Mouse (Mus musculus) myocyte (in vitro differentiated cells): ENCODE results near the gene Lrrc4. TPM values are rescaled to one million over a fixed set of nuclear protein-coding genes. Genes with fewer than 3 reads are reported as not detected.

Experiments used
- H3K27me3 ChIP-seq: one replicate; pipeline ENCODE4 v1.6.1; 2011; ENCODE audit not compliant: control insufficient read depth, insufficient read depth, insufficient read length
- H3K36me3 ChIP-seq: one replicate; pipeline ENCODE4 v1.6.1; 2011; ENCODE audit not compliant: control insufficient read depth, insufficient read depth
- H3K4me2 ChIP-seq: one replicate; pipeline ENCODE4 v1.6.1; 2011; ENCODE audit warnings: low read depth, control low read depth
- H3K4me3 ChIP-seq: one replicate; pipeline ENCODE4 v1.5.1; 2011; ENCODE audit warnings: mild to moderate bottlenecking, control low read depth, moderate library complexity
- H3K79me2 ChIP-seq: one replicate; pipeline ENCODE4 v1.6.1; 2011; ENCODE audit not compliant: control insufficient read depth, insufficient read depth
- H3ac ChIP-seq: one replicate; pipeline ENCODE4 v1.6.1; 2011; ENCODE audit not compliant: control insufficient read depth, insufficient read length
- CEBPB ChIP-seq: IDR thresholded peaks from 2 replicates; pipeline ENCODE4 v1.6.1; 2011; ENCODE audit warnings: mild to moderate bottlenecking, moderate library complexity; ENCODE audit not compliant: poor library complexity, insufficient read depth, severe bottlenecking
- E2F4 ChIP-seq: IDR thresholded peaks from one replicate; pipeline ENCODE4 v1.6.1; 2011; ENCODE audit warnings: mild to moderate bottlenecking, control low read depth, moderate library complexity; ENCODE audit not compliant: insufficient read depth
- MAX ChIP-seq: IDR thresholded peaks from one replicate; pipeline ENCODE4 v1.6.1; 2011; ENCODE audit warnings: low read depth, mild to moderate bottlenecking, control low read depth
- MYOD1 ChIP-seq, 3 experiments: IDR thresholded peaks; one replicate each; pipeline ENCODE4 v1.6.1; 2011; ENCODE audit warnings: control low read depth in 2 of 3, low read depth in 2 of 3, mild to moderate bottlenecking in 2 of 3, moderate library complexity in 1 of 3; ENCODE audit not compliant: insufficient read length in 2 of 3, control insufficient read depth in 1 of 3
- MYOG ChIP-seq, 3 experiments: IDR thresholded peaks; one replicate each; pipeline ENCODE4 v1.6.1; 2011; ENCODE audit warnings: control low read depth in 2 of 3, low read depth in 2 of 3, mild to moderate bottlenecking in 2 of 3; ENCODE audit not compliant: insufficient read length in 2 of 3, control insufficient read depth in 1 of 3, insufficient read depth in 1 of 3
- POLR2A ChIP-seq: IDR thresholded peaks from one replicate; pipeline ENCODE4 v1.6.1; 2011; ENCODE audit warnings: low read depth, mild to moderate bottlenecking, control low read depth, moderate library complexity; ENCODE audit not compliant: insufficient read length
- POLR2AphosphoS2 ChIP-seq: IDR thresholded peaks from one replicate; pipeline ENCODE4 v1.6.1; 2011; ENCODE audit warnings: low read depth, control low read depth; ENCODE audit not compliant: insufficient read length
- REST ChIP-seq: IDR thresholded peaks from one replicate; pipeline ENCODE4 v1.6.1; 2011; ENCODE audit warnings: mild to moderate bottlenecking, control low read depth, moderate library complexity; ENCODE audit not compliant: insufficient read depth, insufficient read length
- SRF ChIP-seq: IDR thresholded peaks from one replicate; pipeline ENCODE4 v1.6.1; 2011; ENCODE audit warnings: low read depth; ENCODE audit not compliant: control insufficient read depth, insufficient read length
- TCF12 ChIP-seq: IDR thresholded peaks from one replicate; pipeline ENCODE4 v1.6.1; 2011; ENCODE audit warnings: mild to moderate bottlenecking, control low read depth; ENCODE audit not compliant: poor library complexity, insufficient read depth, severe bottlenecking
- TCF3 ChIP-seq: IDR thresholded peaks from one replicate; pipeline ENCODE4 v1.6.1; 2011; ENCODE audit warnings: low read depth, control low read depth; ENCODE audit not compliant: insufficient read length
- USF1 ChIP-seq: IDR thresholded peaks from one replicate; pipeline ENCODE4 v1.6.1; 2011; ENCODE audit warnings: low read depth, mild to moderate bottlenecking, control low read depth, moderate library complexity
- polyA plus RNA-seq: library from polyadenylated mRNA; unstranded; fragments of >200 nt; fragmentation: generic; extraction: Trizol; gene quantifications from one replicate; pipeline ENCODE4 v1.2.1, GENCODE M21; 2012; ENCODE audit warnings: missing spikeins

Gene Lrrc4
- polyA plus RNA-seq, 1 experiment, result 0.72 TPM

DNA sequence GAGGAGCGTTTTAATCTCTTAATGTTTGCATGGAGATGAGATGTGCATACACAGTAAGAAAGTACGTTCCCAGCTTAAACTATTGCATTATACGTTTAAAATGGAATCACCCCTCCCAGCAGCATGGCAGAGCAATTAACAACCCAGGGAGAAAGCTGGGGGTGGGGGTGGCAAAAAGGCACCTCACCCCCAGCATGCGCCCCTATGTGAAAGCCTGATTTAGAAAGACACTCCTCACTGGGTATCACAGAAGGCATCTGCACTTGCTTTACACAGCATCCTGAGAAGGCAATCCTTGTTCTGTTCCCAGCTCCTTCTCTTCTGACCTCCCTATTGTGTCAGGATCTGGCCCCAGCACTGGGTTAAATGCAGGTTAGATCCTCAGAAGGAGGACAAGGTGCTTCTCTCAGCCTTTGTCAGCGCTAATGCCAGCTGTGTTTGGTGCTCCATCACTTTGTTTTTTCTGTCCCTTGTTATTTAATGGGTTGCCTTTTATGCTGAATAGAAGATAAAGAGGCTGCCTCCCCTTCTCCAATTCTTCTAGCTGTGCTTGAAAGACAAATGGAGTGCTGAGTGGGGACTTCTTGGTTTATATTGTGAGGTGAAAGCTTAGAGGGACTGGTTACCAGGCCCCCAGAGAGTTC lies 69.3 kb downstream of the Lrrc4 start:
- TF ChIP-seq POLR2A, result no peak
- TF ChIP-seq E2F4, result no peak
- TF ChIP-seq POLR2AphosphoS2, result no peak
- H3K36me3 ChIP-seq, result peaks cover 7% of the 10 kb centered on the region
- no peaks in the 10 kb centered on the region for H3K79me2 ChIP-seq

DNA sequence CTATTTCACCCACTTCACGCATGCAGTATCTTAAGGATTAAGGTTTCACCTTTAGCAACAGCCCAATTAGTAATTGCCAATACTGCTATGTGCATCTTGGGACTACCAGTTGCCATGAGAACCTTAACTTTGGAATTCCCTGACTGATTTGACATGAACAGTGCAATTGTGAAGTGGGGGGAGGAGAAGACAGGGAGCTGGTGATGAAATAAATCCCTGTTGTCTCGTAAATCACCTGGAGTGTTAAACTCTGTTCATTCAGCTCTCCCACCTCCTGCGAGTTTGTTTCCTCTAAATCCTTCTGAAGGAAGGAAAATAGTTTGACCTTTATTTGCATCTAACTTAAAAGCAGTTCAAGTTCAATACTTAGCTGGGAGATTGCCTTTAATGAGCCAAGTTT lies 69.8 kb downstream of the Lrrc4 start:
- no peak overlapping the region for H3K4me2 ChIP-seq
- no peak overlapping the region for H3K4me3 ChIP-seq
- H3ac ChIP-seq, result no peak overlapping the region
- TF ChIP-seq E2F4, result no peak
- no peak for TF ChIP-seq REST
- TF ChIP-seq POLR2AphosphoS2, result no peak
- no peak for TF ChIP-seq MYOD1 (IDR thresholded peaks at IDR 0.05; ENCODE audit: control insufficient read depth in 1 of 3, insufficient read length in 2 of 3, low read depth in 2 of 3)
- no peak for TF ChIP-seq TCF3
- TF ChIP-seq CEBPB, result no peak
- peaks cover 7% of the 10 kb centered on the region for H3K36me3 ChIP-seq
- no peaks in the 10 kb centered on the region for H3K27me3 ChIP-seq
- H3K79me2 ChIP-seq, result no peaks in the 10 kb centered on the region

More for the DNA sequence above, 69.3 kb downstream of the Lrrc4 start:
- Histone ChIP-seq H3K4me2 (no peak overlapping the region), H3K27me3 (no peaks in the 10 kb centered on the region), H3K4me3 (no peak overlapping the region), H3ac (no peak overlapping the region)

DNA sequence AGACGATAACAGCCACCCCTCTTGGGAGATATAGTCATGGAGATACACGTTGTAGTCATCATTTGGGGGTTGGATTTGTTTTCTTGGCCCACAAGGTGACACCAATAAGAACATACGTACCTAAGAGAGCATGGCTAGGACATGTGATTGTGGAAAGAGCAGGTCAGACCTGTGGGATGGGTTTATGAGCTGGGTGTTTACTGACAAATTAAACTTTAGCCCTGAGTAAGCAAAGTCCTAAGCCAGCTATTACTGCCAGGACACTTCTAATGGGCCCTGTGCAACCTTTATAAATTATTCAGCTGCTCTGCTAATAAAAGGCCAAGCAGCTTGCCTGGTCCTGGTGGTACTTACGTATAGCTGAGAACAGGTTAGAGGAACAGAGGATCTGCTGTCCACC lies 73.3 kb downstream of the Lrrc4 start:
- H3K79me2 ChIP-seq, result no peaks in the 10 kb centered on the region
- peaks cover 5% of the 10 kb centered on the region for H3K36me3 ChIP-seq
- H3K4me3 ChIP-seq, result no peak overlapping the region
- H3K4me2 ChIP-seq, result no peak overlapping the region
- H3K27me3 ChIP-seq, result no peaks in the 10 kb centered on the region
- H3ac ChIP-seq, result no peak overlapping the region
- no peak for TF ChIP-seq E2F4
- no peak for TF ChIP-seq REST
- TF ChIP-seq TCF12, result no peak
- no peak for TF ChIP-seq POLR2AphosphoS2
- TF ChIP-seq SRF, result no peak
- no peak for TF ChIP-seq USF1
- TF ChIP-seq TCF3, result no peak
- no peak for TF ChIP-seq MYOD1 (IDR thresholded peaks at IDR 0.05; ENCODE audit: control insufficient read depth in 1 of 3, insufficient read length in 2 of 3, low read depth in 2 of 3)
- no peak for TF ChIP-seq POLR2A
- TF ChIP-seq MYOG (IDR thresholded peaks at IDR 0.05; ENCODE audit: control insufficient read depth in 1 of 3, insufficient read depth in 1 of 3, insufficient read length in 2 of 3, low read depth in 2 of 3), result no peak
- no peak for TF ChIP-seq CEBPB
- no peak for TF ChIP-seq MAX

DNA sequence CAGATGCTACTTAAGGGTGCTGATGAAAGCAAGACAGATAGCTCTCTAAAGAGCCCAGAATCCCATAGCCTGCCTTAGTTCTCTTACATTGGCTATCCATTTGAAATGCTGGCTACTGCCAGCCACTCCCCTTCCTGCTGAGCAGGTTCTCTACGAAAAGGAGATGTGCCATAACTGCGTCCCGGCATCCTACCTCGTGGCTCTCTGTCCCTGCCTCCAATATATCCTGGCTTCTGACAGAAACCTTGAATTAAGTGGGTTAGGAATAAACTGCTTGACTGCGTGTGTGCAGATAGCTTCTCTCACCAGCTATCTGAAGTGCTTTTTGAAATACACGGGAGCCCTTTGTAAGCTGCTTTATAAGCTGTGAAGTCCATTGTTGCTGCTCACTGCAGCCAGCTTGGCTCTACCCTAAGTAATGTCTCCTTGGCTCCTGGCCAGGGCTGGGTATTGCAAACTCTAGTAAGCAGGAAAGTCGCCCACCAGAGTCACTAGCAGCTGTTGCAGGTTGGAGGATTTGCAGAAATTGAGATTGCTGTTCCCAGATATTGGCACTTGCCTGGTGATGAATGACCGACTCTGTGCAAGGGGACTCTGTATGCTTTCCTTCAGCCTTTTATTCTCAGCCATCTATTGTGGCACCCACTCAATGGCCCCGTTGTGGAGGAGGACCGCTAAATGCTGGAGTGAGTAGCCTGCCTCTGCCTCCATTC lies 75.1 kb downstream of the Lrrc4 start:
- Histone ChIP-seq H3K27me3 (no peaks in the 10 kb centered on the region), H3K36me3 (peaks cover 5% of the 10 kb centered on the region), H3ac (no peak overlapping the region), H3K79me2 (no peaks in the 10 kb centered on the region), H3K4me3 (no peak overlapping the region), H3K4me2 (no peak overlapping the region)
- no peak for TF ChIP-seq MYOG (IDR thresholded peaks at IDR 0.05; ENCODE audit: control insufficient read depth in 1 of 3, insufficient read depth in 1 of 3, insufficient read length in 2 of 3, low read depth in 2 of 3)
- TF ChIP-seq MAX, result no peak
- no peak for TF ChIP-seq E2F4
- TF ChIP-seq TCF12, result no peak
- no peak for TF ChIP-seq REST
- TF ChIP-seq SRF, result no peak
- no peak for TF ChIP-seq CEBPB
- no peak for TF ChIP-seq POLR2AphosphoS2
- no peak for TF ChIP-seq POLR2A
- no peak for TF ChIP-seq TCF3
- no peak for TF ChIP-seq USF1
- no peak for TF ChIP-seq MYOD1 (IDR thresholded peaks at IDR 0.05; ENCODE audit: control insufficient read depth in 1 of 3, insufficient read length in 2 of 3, low read depth in 2 of 3)
